Mouse (Mus musculus): ENCODE measurements around the gene Plekhd1.

Plekhd1 gene

DNA sequence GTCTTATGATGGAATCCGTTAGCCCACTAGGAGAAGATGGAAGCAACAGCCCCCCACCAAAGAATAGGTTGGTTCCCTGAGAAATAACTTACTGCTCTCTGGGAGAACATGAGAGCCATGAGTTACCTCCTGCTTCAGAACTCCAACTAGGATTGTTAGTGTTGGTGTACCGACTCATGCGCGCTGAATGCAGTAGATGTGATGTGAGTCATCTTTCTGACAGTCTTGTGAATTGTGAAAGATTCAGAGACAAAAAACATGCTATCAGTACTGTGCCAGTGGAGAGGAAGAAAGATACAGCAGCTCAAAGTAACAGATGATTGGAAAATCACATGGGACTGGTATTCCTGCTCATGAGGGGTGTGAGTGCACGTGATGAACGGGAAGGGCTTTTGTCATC lies 59.2 kb downstream of the Plekhd1 start:
- no peak for DNase-seq (ENCODE audit: low read depth, low spot score)

DNA sequence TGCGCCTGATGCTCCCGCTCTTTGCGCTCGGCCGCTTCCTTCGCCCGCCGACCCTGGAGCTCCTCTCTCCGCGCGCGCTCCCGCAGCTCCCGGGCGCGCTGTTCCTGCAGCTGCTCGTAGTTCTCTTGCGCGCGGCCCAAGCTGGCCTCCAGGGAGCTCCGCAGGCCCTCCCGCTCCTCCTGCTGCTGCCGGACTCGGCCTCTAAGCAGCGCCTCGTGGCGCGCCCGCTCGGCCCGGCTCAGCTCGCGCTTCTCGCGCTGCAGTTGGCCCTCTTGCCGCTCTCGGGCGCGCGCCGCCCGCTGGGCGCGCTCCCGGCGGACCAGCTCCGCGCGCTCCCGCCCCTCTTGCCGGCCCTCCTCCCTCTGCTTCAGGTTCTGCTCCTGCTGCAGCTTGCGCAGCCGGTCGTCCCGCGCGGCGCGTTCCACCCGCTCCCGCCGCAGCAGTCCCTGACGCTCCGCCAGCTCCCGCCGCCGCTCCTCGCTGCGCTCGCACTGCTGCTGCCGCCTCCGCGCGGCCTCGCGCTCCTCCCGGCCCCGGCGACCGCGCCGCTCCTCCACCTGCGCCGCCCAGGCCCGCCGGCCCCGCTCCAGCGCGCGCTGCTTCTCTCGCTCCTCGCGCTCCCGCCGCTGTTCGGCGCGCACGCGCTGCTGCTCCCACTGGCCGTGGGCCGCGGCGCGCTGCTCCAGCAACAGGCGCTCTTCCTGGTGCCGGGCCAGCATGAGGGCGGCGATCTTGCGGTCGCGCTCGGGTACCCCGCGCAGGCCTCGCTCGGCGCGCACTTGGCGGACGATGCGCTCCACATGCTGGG lies 65.6 kb downstream of the Plekhd1 start:
- DNase-seq (ENCODE audit: low read depth, low spot score): peak; percentile 18

DNA sequence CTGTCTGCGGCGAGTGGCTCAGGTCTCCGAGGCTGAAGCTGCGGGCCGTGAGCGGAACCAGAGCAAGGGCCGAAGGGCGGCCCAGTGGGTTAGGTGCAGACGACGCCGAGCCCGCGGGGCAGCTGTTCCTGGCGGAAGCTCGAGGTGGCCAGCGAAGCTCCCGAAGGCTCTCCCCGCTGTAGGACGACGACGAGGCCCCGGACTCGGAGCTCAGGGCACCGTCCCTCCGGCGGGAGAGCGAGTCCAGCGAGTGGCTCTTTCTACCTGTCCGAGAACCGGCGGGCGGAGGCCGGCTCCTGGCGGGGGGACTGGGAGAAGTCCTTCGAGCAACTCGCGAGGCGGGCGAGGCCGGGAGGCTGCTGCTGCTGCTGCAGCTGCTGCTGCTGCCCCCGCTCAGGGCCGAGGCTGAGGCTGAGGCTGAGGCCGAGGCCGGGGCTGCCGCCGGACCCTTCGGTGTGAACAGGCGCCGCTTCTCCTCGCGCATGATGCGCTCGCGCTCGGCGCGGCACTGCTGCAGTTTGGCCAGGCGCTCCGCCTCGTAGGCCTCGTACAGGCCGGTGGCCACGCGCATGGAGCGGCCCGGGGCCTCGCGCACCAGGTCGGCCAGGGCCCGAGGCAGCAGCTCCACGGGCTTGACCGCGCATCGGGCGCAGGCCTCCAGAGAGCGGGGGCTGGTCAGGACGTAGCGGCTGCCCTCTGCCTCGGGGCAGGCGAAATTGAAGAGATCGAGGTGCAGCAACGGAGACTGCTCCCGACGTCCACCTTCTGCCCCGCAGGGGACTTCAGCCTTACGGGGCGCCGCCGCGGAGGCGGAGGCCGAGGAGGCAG lies 66.4 kb downstream of the Plekhd1 start:
- DNase-seq (ENCODE audit: low read depth, low spot score): no peak

DNA sequence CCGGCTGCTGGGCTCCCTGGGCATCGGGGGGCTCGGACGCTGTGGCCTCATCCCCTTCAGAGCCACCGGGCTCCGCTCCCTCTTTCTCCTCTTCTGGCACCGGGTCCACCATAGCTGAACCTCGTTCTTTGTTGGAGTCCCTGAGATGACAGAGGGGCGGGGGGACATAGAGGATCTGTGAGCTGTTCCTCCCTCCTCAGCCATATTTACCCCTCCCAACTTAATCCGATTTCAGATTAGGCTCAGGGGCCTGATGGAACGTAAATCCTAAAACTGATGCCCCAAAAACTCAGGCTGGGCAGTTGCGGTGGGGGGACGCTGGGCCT lies 67.0 kb downstream of the Plekhd1 start:
- no peak for DNase-seq (ENCODE audit: low read depth, low spot score)

DNA sequence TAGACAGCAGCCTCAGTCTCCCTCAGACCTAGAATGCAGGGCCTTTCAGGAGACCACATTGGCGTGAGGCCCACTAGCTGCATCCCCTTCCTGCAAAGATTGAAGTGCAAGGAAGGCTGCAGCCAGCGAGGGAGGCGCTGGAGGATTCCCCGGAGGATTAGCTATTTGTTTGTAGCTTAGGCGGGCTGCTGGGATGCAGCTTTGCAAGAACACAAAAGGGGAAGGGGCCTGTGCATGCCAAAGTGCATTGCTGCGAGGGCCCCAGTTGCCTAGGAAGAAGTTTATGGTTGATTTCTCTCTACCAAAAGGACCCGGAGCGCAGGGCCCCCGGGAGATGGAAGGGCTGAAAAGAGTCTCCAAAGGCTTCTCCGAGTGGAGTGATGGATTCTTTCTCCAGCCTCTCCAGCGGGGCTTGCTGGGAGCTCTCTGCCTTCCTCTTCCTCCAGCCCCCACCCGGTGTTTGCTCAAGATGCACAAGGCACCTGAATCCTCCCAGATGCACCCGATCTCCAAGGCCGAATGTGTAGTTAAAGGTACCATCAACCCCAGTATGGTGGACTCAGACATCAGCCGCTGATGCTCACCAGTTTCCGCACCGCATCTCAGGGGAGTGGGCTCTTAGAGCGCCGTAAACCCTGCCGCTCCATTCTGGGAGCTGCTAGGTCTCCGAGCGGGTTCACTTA lies 67.5 kb downstream of the Plekhd1 start:
- no peak for DNase-seq (ENCODE audit: low read depth, low spot score)

DNA sequence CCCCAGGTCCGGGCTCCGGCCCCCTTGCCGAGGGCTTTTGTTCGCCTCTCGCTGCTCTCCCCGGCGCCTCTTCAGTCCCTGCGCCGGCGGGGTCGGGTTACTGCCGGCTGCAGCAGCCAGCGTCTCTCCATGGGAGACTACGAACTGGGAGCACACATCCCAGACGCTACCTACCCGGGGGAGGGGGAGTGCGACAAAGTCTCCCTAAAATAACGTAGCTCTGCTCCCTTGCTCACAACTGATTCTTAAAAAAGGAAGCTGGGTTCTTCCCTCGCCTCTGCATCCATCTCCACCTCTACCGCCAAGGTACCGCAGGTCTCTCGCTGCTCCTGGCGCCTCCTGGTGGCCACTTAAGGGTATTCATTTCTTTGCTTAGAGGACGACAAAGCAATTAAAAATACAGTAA lies 68.0 kb downstream of the Plekhd1 start, which contains the start of gene Ccdc177:
Ccdc177 (minus strand) TSS at position 292 of the 406 bp plus-strand sequence.
- peak; percentile 38 for DNase-seq (ENCODE audit: low read depth, low spot score)

DNA sequence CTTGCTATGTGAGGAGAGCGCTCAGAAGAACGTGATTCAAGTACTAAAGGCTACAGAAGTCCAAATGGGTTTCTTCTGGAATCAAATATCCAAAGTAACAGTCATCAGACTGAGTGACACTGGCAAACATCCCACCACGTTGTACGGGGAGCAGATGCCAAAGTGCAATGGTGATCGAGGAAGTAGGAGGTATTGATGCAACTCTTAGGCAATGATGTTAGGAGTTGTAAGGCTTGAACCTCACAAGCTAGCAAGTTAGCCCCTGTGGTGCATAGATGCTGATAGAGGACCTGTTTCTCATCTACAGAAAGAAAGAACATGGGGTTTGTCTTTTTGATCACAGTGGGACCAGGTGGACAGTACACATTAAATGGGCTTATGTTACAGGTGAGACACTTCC lies 70.6 kb downstream of the Plekhd1 start:
- DNase-seq (ENCODE audit: low read depth, low spot score): no peak

DNA sequence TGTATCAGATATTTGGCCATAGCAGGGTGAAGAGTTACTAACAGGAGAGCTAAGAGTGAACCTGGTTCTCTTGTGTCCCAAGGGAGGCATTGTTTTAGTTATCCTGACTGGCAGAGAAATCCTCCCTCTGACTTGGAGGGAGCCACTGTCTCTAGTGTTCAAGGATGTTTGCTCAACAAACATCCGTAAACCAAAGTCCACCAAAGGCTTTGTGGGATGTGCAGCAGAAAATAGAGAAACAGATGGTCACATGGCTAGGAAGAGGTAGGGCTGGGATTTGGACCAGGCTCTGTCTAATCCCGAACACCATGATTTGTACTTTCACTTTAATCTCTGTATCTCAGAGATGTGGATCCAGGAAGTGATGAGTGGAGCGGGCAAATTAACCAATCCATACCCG lies 71.7 kb downstream of the Plekhd1 start:
- DNase-seq (ENCODE audit: low read depth, low spot score): no peak

DNA sequence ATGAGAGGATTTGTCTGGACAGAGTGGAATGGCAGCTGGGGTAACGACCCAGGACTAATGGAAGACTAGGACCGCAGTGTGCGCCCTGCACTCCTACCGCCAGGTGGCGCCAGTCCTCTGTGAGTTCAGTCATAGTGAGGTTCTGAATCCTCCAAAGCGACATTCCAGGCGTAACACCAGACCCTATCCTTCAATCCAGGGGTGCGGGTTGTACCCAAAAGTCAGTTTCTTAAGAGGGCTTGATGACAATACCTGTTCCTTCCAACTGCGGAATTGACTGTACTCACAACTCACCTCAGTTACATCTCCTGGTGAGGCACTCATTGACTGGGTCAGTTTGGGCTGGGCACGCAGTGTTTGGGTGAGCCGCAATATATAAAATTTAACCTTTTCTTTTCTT lies 77.3 kb downstream of the Plekhd1 start:
- DNase-seq (ENCODE audit: low read depth, low spot score): peak; percentile 63
